Comparison of ENCODE assay signal across 31 mouse cellular contexts in genomic region chr19:37959543-37960215, GRCm38 (mm10).
A peak's percentile ranks its signal among the peaks of the same experiment; 100 is the strongest.
DNase-seq lines count a peak whose midpoint lies in the region; ATAC-seq and TF ChIP-seq lines count a peak whose summit lies in the region.
"Had no signal": no experiment of that assay in that cellular context is flagged by ENCODE, and none has a peak within 500 bp of the region (broad histone marks: within the 10 kb centered on the region; RNA-seq: fewer than 3 reads in every experiment).

No protein-coding gene starts in this region.

- no peak overlapping the region for H3K4me2 ChIP-seq in stomach, postnatal 0 days (replicated peaks; ENCODE audit: low read depth)
- no peak overlapping the region for H3K4me2 ChIP-seq in midbrain, embryonic 16.5 days (ENCODE audit: low read length)
- H3K4me2 ChIP-seq in kidney, embryonic 14.5 days (replicated peaks; ENCODE audit: low read depth, low read length) = no peak overlapping the region
- H3K4me2 ChIP-seq: embryonic facial prominence, embryonic 12.5 days; forebrain, embryonic 12.5 days; heart, embryonic 13.5 days; hindbrain, embryonic 15.5 days; liver, embryonic 15.5 days; lung, embryonic 14.5 days had no signal

- POLR2A ChIA-PET in Patski (lab: Charles Lee) = interaction anchor here (0.9 to 1.5 kb wide), 4 partner anchors 10 to 76 kb away, joined by 3 read pairs; no protein-coding TSS in a partner anchor

- ATAC-seq in Patski = peak; percentile 79
- 0 out of 2 replicates have a peak, but pooled peaks have one; percentile 46 for ATAC-seq in stomach, postnatal 0 days (ENCODE audit: low FRiP score, low TSS enrichment)
- no peak for ATAC-seq in midbrain, embryonic 16.5 days
- no peak for ATAC-seq in kidney, embryonic 14.5 days (ENCODE audit: low FRiP score, low TSS enrichment)
- ATAC-seq in erythroblast, adult 5-6 weeks (replicated peaks; ENCODE audit: low FRiP score, poor library complexity, severe bottlenecking) = no peak
- ATAC-seq: forebrain, postnatal 0 days; inflammation-experienced regulatory T-cells, adult 6 months had no signal

- TF ChIP-seq EP300 in stomach, postnatal 0 days (optimal IDR thresholded peaks at IDR 0.05) = no peak

- WGBS in stomach, postnatal 0 days = 70% methylated on average over 10 of the region's 10 CpGs
- 88% methylated on average over 10 of the region's 10 CpGs for WGBS in midbrain, embryonic 16.5 days
- 81% methylated on average over 10 of the region's 10 CpGs for WGBS in kidney, embryonic 14.5 days

- no peak overlapping the region for H3K27ac ChIP-seq in ES-E14 (ENCODE audit: insufficient read depth, low read depth, low read length, poor library complexity, severe bottlenecking)
- H3K27ac ChIP-seq in stomach, postnatal 0 days (replicated peaks) = no peak overlapping the region
- H3K27ac ChIP-seq in midbrain, embryonic 16.5 days (ENCODE audit: low read length) = no peak overlapping the region
- no peak overlapping the region for H3K27ac ChIP-seq in kidney, embryonic 14.5 days (ENCODE audit: low read depth, low read length)
- H3K27ac ChIP-seq: embryonic facial prominence, embryonic 12.5 days; forebrain, embryonic 12.5 days; heart, embryonic 13.5 days; hindbrain, embryonic 10.5 days; hindbrain, embryonic 15.5 days; kidney, postnatal 0 days; liver, embryonic 15.5 days had no signal

- DNase-seq in 3T3-L1 (ENCODE audit: low read depth, low spot score) (peak; percentile 85), ES-E14 (ENCODE audit: low read depth, low spot score) (no peak), Patski (ENCODE audit: low read depth, low spot score) (peak; percentile 62)
- no peak for DNase-seq in stomach, postnatal 0 days (ENCODE audit: low spot score)
- DNase-seq: adrenal gland, postnatal 14 days; cerebellum, adult 11 months; cerebellum, adult 9-10 months; cerebellum, postnatal 36 days; embryo, embryonic 11 days; forebrain, postnatal 0 days; heart, postnatal 14 days; kidney, adult 11 months; kidney, postnatal 4 days; layer of hippocampus, adult 9-11 months; liver; lung, embryonic 14.5 days; lung, postnatal 14 days; midbrain, embryonic 14.5 days; thymus, postnatal 25 days had no signal

- in situ Hi-C loops in ES-E14 (cut with MboI; ENCODE audit: low sequenced_read_pairs in 2 of 2, unreplicated experiment in 2 of 2) (loop anchor here in 1 of 2 experiments (25.0 kb wide), 1 partner anchor 228 kb away; no protein-coding TSS in a partner anchor), Patski (cut with MboI; ENCODE audit: low pct_unique_long_range_greater_than_20kb) (loop anchor here (10.0 kb wide), 2 partner anchors 235 to 395 kb away; no protein-coding TSS in a partner anchor)

- TF ChIP-seq CTCF in Patski (IDR thresholded peaks at IDR 0.05) = no peak
- TF ChIP-seq CTCF in stomach, postnatal 0 days (IDR thresholded peaks at IDR 0.05; ENCODE audit: low read depth) = no peak

- no peak overlapping the region for H3K4me3 ChIP-seq in ES-E14 (ENCODE audit: insufficient read depth in 1 of 2, low read depth in 1 of 2, low read length in 2 of 2, poor library complexity in 1 of 2, severe bottlenecking in 1 of 2)
- no peak overlapping the region for H3K4me3 ChIP-seq in stomach, postnatal 0 days (ENCODE audit: low read depth, low read length)
- H3K4me3 ChIP-seq in midbrain, embryonic 16.5 days (ENCODE audit: low read depth, low read length) = no peak overlapping the region
- H3K4me3 ChIP-seq in kidney, embryonic 14.5 days (ENCODE audit: low read length) = no peak overlapping the region
- H3K4me3 ChIP-seq: embryonic facial prominence, embryonic 12.5 days; erythroblast, embryonic 14.5 days; forebrain, embryonic 12.5 days; heart, embryonic 13.5 days; hindbrain, embryonic 10.5 days; hindbrain, embryonic 15.5 days; liver, embryonic 15.5 days had no signal

- CTCF ChIA-PET in Patski (lab: Charles Lee) = interaction anchor here (0.7 to 1.7 kb wide), 2 partner anchors 45 to 67 kb away, joined by 3 read pairs; no protein-coding TSS in a partner anchor

- H3K9ac ChIP-seq in ES-E14 (ENCODE audit: insufficient read depth, low read depth, low read length, poor library complexity, severe bottlenecking) = no peak overlapping the region
- H3K9ac ChIP-seq in stomach, postnatal 0 days (ENCODE audit: low read length) = no peak overlapping the region
- no peak overlapping the region for H3K9ac ChIP-seq in midbrain, embryonic 16.5 days (ENCODE audit: low read depth, low read length)
- H3K9ac ChIP-seq in kidney, embryonic 14.5 days (ENCODE audit: low read depth, low read length) = no peak overlapping the region
- H3K9ac ChIP-seq: embryonic facial prominence, embryonic 12.5 days; forebrain, embryonic 12.5 days; forebrain, postnatal 0 days; heart, embryonic 13.5 days; hindbrain, embryonic 15.5 days; liver, embryonic 15.5 days; lung, embryonic 14.5 days had no signal

- no peaks in the 10 kb centered on the region for H3K9me3 ChIP-seq in ES-E14 (ENCODE audit: control insufficient read depth, insufficient read depth, low read depth, low read length)
- H3K9me3 ChIP-seq in stomach, postnatal 0 days (ENCODE audit: control insufficient read depth, low read length) = no peaks in the 10 kb centered on the region
- no peaks in the 10 kb centered on the region for H3K9me3 ChIP-seq in midbrain, embryonic 16.5 days (replicated peaks; ENCODE audit: control insufficient read depth, low read length, poor library complexity, severe bottlenecking)
- no peaks in the 10 kb centered on the region for H3K9me3 ChIP-seq in kidney, embryonic 14.5 days (ENCODE audit: control insufficient read depth, low read length)
- H3K9me3 ChIP-seq: embryonic facial prominence, embryonic 12.5 days; forebrain, embryonic 12.5 days; heart, embryonic 13.5 days; hindbrain, embryonic 10.5 days; hindbrain, embryonic 15.5 days; liver, embryonic 15.5 days had no signal

- peaks cover 0 to 6% of the 10 kb centered on the region in 2 experiments; a peak in 1 of 4 replicates for H3K4me1 ChIP-seq in ES-E14 (ENCODE audit: control insufficient read depth in 2 of 2, insufficient read depth in 2 of 2, low read length in 2 of 2, poor library complexity in 1 of 2)
- no peaks in the 10 kb centered on the region for H3K4me1 ChIP-seq in stomach, postnatal 0 days (replicated peaks; ENCODE audit: control insufficient read depth, insufficient read depth)
- H3K4me1 ChIP-seq in midbrain, embryonic 16.5 days (ENCODE audit: control insufficient read depth, insufficient read depth, low read length) = no peaks in the 10 kb centered on the region
- H3K4me1 ChIP-seq in kidney, embryonic 14.5 days (ENCODE audit: control insufficient read depth, insufficient read depth, low read length) = no peaks in the 10 kb centered on the region
- H3K4me1 ChIP-seq: embryonic facial prominence, embryonic 12.5 days; forebrain, embryonic 12.5 days; heart, embryonic 13.5 days; hindbrain, embryonic 10.5 days; hindbrain, embryonic 15.5 days; liver, embryonic 15.5 days had no signal

- no peaks in the 10 kb centered on the region for H3K36me3 ChIP-seq in ES-E14 (ENCODE audit: control insufficient read depth, insufficient read depth, low read length, poor library complexity, severe bottlenecking)
- peaks cover 4% of the 10 kb centered on the region; the same call in 1 of the 2 replicates for H3K36me3 ChIP-seq in stomach, postnatal 0 days (ENCODE audit: control insufficient read depth, insufficient read depth, low read length)
- H3K36me3 ChIP-seq in midbrain, embryonic 16.5 days (ENCODE audit: control insufficient read depth, insufficient read depth, low read length) = no peaks in the 10 kb centered on the region
- no peaks in the 10 kb centered on the region for H3K36me3 ChIP-seq in kidney, embryonic 14.5 days (ENCODE audit: control insufficient read depth, insufficient read depth, low read length)
- H3K36me3 ChIP-seq: embryonic facial prominence, embryonic 12.5 days; forebrain, embryonic 12.5 days; hindbrain, embryonic 10.5 days; hindbrain, embryonic 15.5 days; liver, embryonic 15.5 days had no signal

- no peaks in the 10 kb centered on the region for H3K27me3 ChIP-seq in Patski
- no peaks in the 10 kb centered on the region for H3K27me3 ChIP-seq in stomach, postnatal 0 days (ENCODE audit: control insufficient read depth, insufficient read depth, low read length)
- H3K27me3 ChIP-seq in midbrain, embryonic 16.5 days (ENCODE audit: control insufficient read depth, insufficient read depth, low read depth, low read length) = no peaks in the 10 kb centered on the region
- H3K27me3 ChIP-seq in kidney, embryonic 14.5 days (ENCODE audit: control insufficient read depth, insufficient read depth, low read length) = no peaks in the 10 kb centered on the region
- H3K27me3 ChIP-seq: embryonic facial prominence, embryonic 12.5 days; forebrain, embryonic 12.5 days; hindbrain, embryonic 15.5 days; liver, embryonic 15.5 days had no signal

TF ChIP-seq in ES-E14, 5 proteins besides CTCF, POLR2A, EP300 and RAD21:
- TF ChIP-seq MAFK (IDR thresholded peaks at IDR 0.05; ENCODE audit: insufficient read depth, low read depth, low read length) (0 out of 2 replicates have a peak, but pooled peaks have one; percentile 14), CHD2 (IDR thresholded peaks at IDR 0.05; ENCODE audit: low read depth, low read length) (no peak), HCFC1 (IDR thresholded peaks at IDR 0.05; ENCODE audit: borderline replicate concordance, insufficient read depth, low read length) (no peak), ZC3H11A (IDR thresholded peaks at IDR 0.05; ENCODE audit: borderline replicate concordance, low read depth, low read length) (no peak)

Comparison
In these comparisons a context has a peak if more than half of its experiments do, and no peak if none do; other contexts are left out.
1. DNase-seq: peak in 3T3-L1 (single experiment) and Patski (single experiment); none in ES-E14 (single experiment) and stomach, postnatal 0 days (single experiment).
2. ATAC-seq: peak in Patski (single experiment) and stomach, postnatal 0 days (single experiment); none in midbrain, embryonic 16.5 days (single experiment), kidney, embryonic 14.5 days (single experiment) and erythroblast, adult 5-6 weeks (single experiment).